Mouse (Mus musculus): ENCODE measurements at regions not wholly inside any gene's neighbourhood (a gene's known extent, or its start where the extent isn't known, plus 50 kb on each side); places are given as distances from the start of the nearest gene placed in this dataset.

- no peak for ATAC-seq (ENCODE audit: insufficient number of reproducible peaks, low FRiP score, low TSS enrichment, low read depth)
- H3K4me3 ChIP-seq (replicated peaks): no peak overlapping the region
- no peak overlapping the region for H3K4me2 ChIP-seq (replicated peaks)
- no peak overlapping the region for H3K27ac ChIP-seq (replicated peaks)
- H3K9ac ChIP-seq: no peak overlapping the region
- H3K4me1 ChIP-seq: no peaks in the 10 kb centered on the region
- no peaks in the 10 kb centered on the region for H3K9me3 ChIP-seq (replicated peaks)
- H3K27me3 ChIP-seq: no peaks in the 10 kb centered on the region
- no peaks in the 10 kb centered on the region for H3K36me3 ChIP-seq
- 58% methylated on average over 11 of the region's 11 CpGs for WGBS
Observed at GRCm38 (mm10) chr2:167878255-167878865, 53.5 kb upstream of the Ptpn1 start.

- Histone ChIP-seq H3K4me2 (replicated peaks) (no peak overlapping the region), H3K4me1 (no peaks in the 10 kb centered on the region), H3K27me3 (no peaks in the 10 kb centered on the region), H3K27ac (replicated peaks) (no peak overlapping the region), H3K4me3 (replicated peaks) (no peak overlapping the region), H3K9me3 (replicated peaks) (no peaks in the 10 kb centered on the region), H3K9ac (no peak overlapping the region), H3K36me3 (no peaks in the 10 kb centered on the region)
- WGBS: 26% methylated on average over 10 of the region's 11 CpGs
- no peak for ATAC-seq (ENCODE audit: insufficient number of reproducible peaks, low FRiP score, low TSS enrichment, low read depth)
Observed at GRCm38 (mm10) chr2:167877254-167877870, 54.5 kb upstream of the Ptpn1 start.

GRCm38 (mm10) chr2:167872507-167872906 is 59.4 kb upstream of the Ptpn1 start:
- Histone ChIP-seq H3K4me1 (no peaks in the 10 kb centered on the region), H3K27ac (replicated peaks) (no peak overlapping the region), H3K27me3 (no peaks in the 10 kb centered on the region), H3K9ac (no peak overlapping the region), H3K9me3 (replicated peaks) (no peaks in the 10 kb centered on the region), H3K36me3 (no peaks in the 10 kb centered on the region), H3K4me3 (replicated peaks) (no peak overlapping the region), H3K4me2 (replicated peaks) (no peak overlapping the region)
- WGBS: 88% methylated on average over 4 of the region's 4 CpGs
- no peak for ATAC-seq (ENCODE audit: insufficient number of reproducible peaks, low FRiP score, low TSS enrichment, low read depth)

- no peak for ATAC-seq (ENCODE audit: insufficient number of reproducible peaks, low FRiP score, low TSS enrichment, low read depth)
- Histone ChIP-seq H3K9me3 (replicated peaks) (no peaks in the 10 kb centered on the region), H3K4me3 (replicated peaks) (no peak overlapping the region), H3K9ac (no peak overlapping the region), H3K27ac (replicated peaks) (no peak overlapping the region), H3K4me2 (replicated peaks) (no peak overlapping the region), H3K36me3 (no peaks in the 10 kb centered on the region), H3K27me3 (no peaks in the 10 kb centered on the region), H3K4me1 (peaks cover 18% of the 10 kb centered on the region)
- WGBS: 79% methylated on average over 6 of the region's 6 CpGs
Observed at GRCm38 (mm10) chr2:167870153-167870552, 61.7 kb upstream of the Ptpn1 start.

GRCm38 (mm10) chr2:167866751-167867150 is 65.1 kb upstream of the Ptpn1 start:
- Histone ChIP-seq H3K9me3 (replicated peaks) (no peaks in the 10 kb centered on the region), H3K4me2 (replicated peaks) (no peak overlapping the region), H3K27ac (replicated peaks) (no peak overlapping the region), H3K4me3 (replicated peaks) (no peak overlapping the region), H3K27me3 (no peaks in the 10 kb centered on the region; the same call in 1 of the 2 replicates), H3K36me3 (no peaks in the 10 kb centered on the region), H3K4me1 (peaks cover 25% of the 10 kb centered on the region), H3K9ac (no peak overlapping the region)
- WGBS: 38% methylated on average over 10 of the region's 10 CpGs
- no peak for ATAC-seq (ENCODE audit: insufficient number of reproducible peaks, low FRiP score, low TSS enrichment, low read depth)

GRCm38 (mm10) chr2:167865525-167865924 is 66.3 kb upstream of the Ptpn1 start:
- 90% methylated on average over 3 of the region's 3 CpGs for WGBS
- Histone ChIP-seq H3K4me2 (replicated peaks) (no peak overlapping the region), H3K9ac (no peak overlapping the region), H3K36me3 (no peaks in the 10 kb centered on the region), H3K4me1 (peaks cover 32% of the 10 kb centered on the region), H3K9me3 (replicated peaks) (no peaks in the 10 kb centered on the region), H3K27ac (replicated peaks) (no peak overlapping the region), H3K27me3 (no peaks in the 10 kb centered on the region; the same call in 1 of the 2 replicates), H3K4me3 (replicated peaks) (no peak overlapping the region)
- ATAC-seq (ENCODE audit: insufficient number of reproducible peaks, low FRiP score, low TSS enrichment, low read depth): no peak

- Histone ChIP-seq H3K4me1 (peaks cover 40% of the 10 kb centered on the region), H3K9ac (no peak overlapping the region), H3K36me3 (no peaks in the 10 kb centered on the region), H3K27ac (replicated peaks) (no peak overlapping the region), H3K27me3 (no peaks in the 10 kb centered on the region; the same call in 1 of the 2 replicates), H3K4me2 (replicated peaks) (no peak overlapping the region), H3K4me3 (replicated peaks) (no peak overlapping the region), H3K9me3 (replicated peaks) (no peaks in the 10 kb centered on the region)
- ATAC-seq (ENCODE audit: insufficient number of reproducible peaks, low FRiP score, low TSS enrichment, low read depth): no peak
- 74% methylated on average over 7 of the region's 7 CpGs for WGBS
Observed at GRCm38 (mm10) chr2:167864672-167865071, 67.2 kb upstream of the Ptpn1 start.

GRCm38 (mm10) chr2:167864228-167864627 is 67.6 kb upstream of the Ptpn1 start:
- Histone ChIP-seq H3K4me2 (replicated peaks) (no peak overlapping the region), H3K27me3 (no peaks in the 10 kb centered on the region; the same call in 1 of the 2 replicates), H3K9ac (no peak overlapping the region), H3K4me3 (replicated peaks) (no peak overlapping the region), H3K4me1 (peaks cover 44% of the 10 kb centered on the region), H3K36me3 (no peaks in the 10 kb centered on the region), H3K27ac (replicated peaks) (no peak overlapping the region), H3K9me3 (replicated peaks) (no peaks in the 10 kb centered on the region)
- ATAC-seq (ENCODE audit: insufficient number of reproducible peaks, low FRiP score, low TSS enrichment, low read depth): no peak
- 29% methylated on average over 8 of the region's 8 CpGs for WGBS

GRCm38 (mm10) chr2:167863616-167864015 is 68.2 kb upstream of the Ptpn1 start:
- Histone ChIP-seq H3K4me2 (replicated peaks) (no peak overlapping the region), H3K4me1 (peaks cover 45% of the 10 kb centered on the region), H3K9me3 (replicated peaks) (no peaks in the 10 kb centered on the region), H3K27ac (replicated peaks) (no peak overlapping the region), H3K4me3 (replicated peaks) (no peak overlapping the region), H3K9ac (no peak overlapping the region), H3K27me3 (no peaks in the 10 kb centered on the region; the same call in 1 of the 2 replicates), H3K36me3 (no peaks in the 10 kb centered on the region)
- 69% methylated on average over 6 of the region's 6 CpGs for WGBS
- no peak for ATAC-seq (ENCODE audit: insufficient number of reproducible peaks, low FRiP score, low TSS enrichment, low read depth)

- H3K4me1 ChIP-seq: peaks cover 44% of the 10 kb centered on the region
Observed at GRCm38 (mm10) chr2:167861178-167861520, 70.7 kb upstream of the Ptpn1 start.

GRCm38 (mm10) chr2:167860457-167861177 is 71.2 kb upstream of the Ptpn1 start:
- no peak overlapping the region for H3K4me3 ChIP-seq (replicated peaks)
- no peak overlapping the region for H3K9ac ChIP-seq
- no peak overlapping the region for H3K4me2 ChIP-seq (replicated peaks)
- peak; percentile 77 for ATAC-seq (ENCODE audit: insufficient number of reproducible peaks, low FRiP score, low TSS enrichment, low read depth)
- H3K36me3 ChIP-seq: no peaks in the 10 kb centered on the region
- H3K4me1 ChIP-seq: peaks cover 38% of the 10 kb centered on the region
- no peaks in the 10 kb centered on the region for H3K9me3 ChIP-seq (replicated peaks)
- H3K27ac ChIP-seq (replicated peaks): peak overlapping the region; percentile 18; the same call in 1 of the 2 replicates
- WGBS: 44% methylated on average over 10 of the region's 10 CpGs
- H3K27me3 ChIP-seq: no peaks in the 10 kb centered on the region; the same call in 1 of the 2 replicates

More at GRCm38 (mm10) chr2:167861178-167861520, 70.7 kb upstream of the Ptpn1 start:
- no peak overlapping the region for H3K4me2 ChIP-seq (replicated peaks)
- H3K27ac ChIP-seq (replicated peaks): no peak overlapping the region
- ATAC-seq (ENCODE audit: insufficient number of reproducible peaks, low FRiP score, low TSS enrichment, low read depth): no peak
- WGBS: 90% methylated on average over 2 of the region's 2 CpGs
- H3K27me3 ChIP-seq: no peaks in the 10 kb centered on the region; the same call in 1 of the 2 replicates
- no peak overlapping the region for H3K4me3 ChIP-seq (replicated peaks)
- no peaks in the 10 kb centered on the region for H3K36me3 ChIP-seq
- no peaks in the 10 kb centered on the region for H3K9me3 ChIP-seq (replicated peaks)
- H3K9ac ChIP-seq: no peak overlapping the region
